Mouse (Mus musculus) C3H10T1/2 (cell line): Measurements from ENCODE around the gene Tmem223. TPM values are rescaled to one million over a fixed set of nuclear protein-coding genes. Genes with fewer than 3 reads are reported as not detected.

ENCODE experiments used
- polyA plus RNA-seq, 2 experiments: library from polyadenylated mRNA; unstranded; fragments of >200 nt; fragmentation: generic; extraction: Trizol; gene quantifications; one replicate each; pipeline ENCODE4 v1.2.1; 2012; ENCODE audit warnings: missing spikeins in 2 of 2

Gene Tmem223
- 100 to 1,000 TPM; 211 to 253 TPM for polyA plus RNA-seq

GRCm38 (mm10) chr19:8770567-8771270 is at the start of gene Tmem223:
Tmem223 (plus strand) TSS chr19:8770996.

GRCm38 (mm10) chr19:8722907-8723573 is 47.8 kb upstream of the Tmem223 start, which contains the start of gene Slc3a2:
Slc3a2 (minus strand) TSS chr19:8723369.

GRCm38 (mm10) chr19:8735389-8736159 is 35.2 kb upstream of the Tmem223 start, which contains the start of gene Wdr74:
Wdr74 (plus strand) TSS chr19:8735827.

GRCm38 (mm10) chr19:8740603-8741002 is 30.2 kb upstream of the Tmem223 start, which contains the start of gene 1700092M07Rik:
1700092M07Rik (plus strand) TSS chr19:8740718.

GRCm38 (mm10) chr19:8741243-8741869 is 29.4 kb upstream of the Tmem223 start, which contains the start of gene Stx5a:
Stx5a (plus strand) TSS chr19:8741413.

GRCm38 (mm10) chr19:8756635-8757387 is 14.0 kb upstream of the Tmem223 start, which contains the start of gene Nxf1:
Nxf1 (plus strand) TSS chr19:8757073.

GRCm38 (mm10) chr19:8774086-8774835 is 3.5 kb downstream of the Tmem223 start, which contains the start of gene Tmem179b:
Tmem179b (minus strand) TSS chr19:8774467.

GRCm38 (mm10) chr19:8786008-8786781 is 15.4 kb downstream of the Tmem223 start, which contains the start of gene Taf6l:
Taf6l (minus strand) TSS chr19:8786417.

GRCm38 (mm10) chr19:8798264-8798946 is 27.6 kb downstream of the Tmem223 start, which contains the start of gene Polr2g:
Polr2g (minus strand) TSS chr19:8798577.

GRCm38 (mm10) chr19:8802130-8802821 is 31.5 kb downstream of the Tmem223 start, which contains the start of gene Zbtb3:
Zbtb3 (plus strand) TSS chr19:8802555.

GRCm38 (mm10) chr19:8818801-8819595 is 48.2 kb downstream of the Tmem223 start, which contains the start of gene Ttc9c:
Ttc9c (minus strand) TSS chr19:8819333.

GRCm38 (mm10) chr19:8819596-8820423 is 49.0 kb downstream of the Tmem223 start, which contains the start of gene Hnrnpul2:
Hnrnpul2 (plus strand) TSS chr19:8820010.

